Mouse (Mus musculus): ENCODE measurements at regions not wholly inside any gene's neighbourhood (a gene's known extent, or its start where the extent isn't known, plus 50 kb on each side); places are given as distances from the start of the nearest gene placed in this dataset.
"Not testable (repeated sequence)": the region's sequence is repeated elsewhere in the genome, so short reads cannot be mapped to it uniquely, and the experiment has no call there.

DNA sequence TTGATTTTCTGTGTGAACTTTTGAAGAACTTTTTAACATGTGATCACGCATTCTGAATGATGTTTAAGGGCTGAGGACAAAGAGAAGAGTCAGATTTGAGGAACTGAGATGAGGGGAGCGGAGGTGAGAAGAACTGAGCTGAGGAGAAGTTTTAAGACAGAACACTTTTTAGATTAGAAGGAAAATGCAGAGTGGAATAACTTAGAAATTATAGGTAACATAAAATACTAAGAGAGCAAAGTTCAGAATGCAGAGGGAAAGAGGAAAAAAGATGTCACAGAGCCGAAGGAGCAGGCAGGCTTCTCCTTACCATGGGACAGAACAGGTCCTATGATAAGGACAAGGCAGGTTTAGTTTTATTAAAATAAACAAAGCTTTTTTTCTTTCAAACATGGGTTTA, 73.7 kb upstream of the Cwc22 start:
- no peaks in the 10 kb centered on the region for H3K9me3 ChIP-seq
- no peaks in the 10 kb centered on the region for H3K4me1 ChIP-seq
- H3K4me3 ChIP-seq (replicated peaks) = no peak overlapping the region
- no peak overlapping the region for H3K4me2 ChIP-seq
- no peak overlapping the region for H3K9ac ChIP-seq
- H3K27ac ChIP-seq = no peak overlapping the region
- ATAC-seq (ENCODE audit: insufficient read depth, low FRiP score, low read depth) = no peak
- H3K36me3 ChIP-seq = no peaks in the 10 kb centered on the region
- WGBS = 87% methylated on average over 3 of the region's 3 CpGs
- H3K27me3 ChIP-seq (replicated peaks) = no peaks in the 10 kb centered on the region

DNA sequence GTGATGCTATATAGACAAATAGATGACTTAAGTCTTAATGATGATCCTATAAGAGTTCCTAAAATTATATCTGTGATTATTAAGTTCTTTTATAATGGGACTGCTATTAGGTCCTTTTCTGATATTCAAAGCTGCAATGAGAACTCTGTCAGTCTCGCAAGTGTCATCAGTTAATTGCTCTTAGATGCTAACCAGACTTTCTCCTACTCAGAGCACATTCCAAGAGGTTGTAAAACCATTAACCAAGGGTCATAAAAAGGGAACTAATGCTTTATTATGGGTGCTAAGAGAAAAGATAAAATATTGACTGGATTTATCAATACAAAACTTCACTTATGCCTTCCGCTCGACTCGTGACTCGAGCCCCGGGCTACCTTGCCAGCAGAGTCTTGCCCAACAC, 66.3 kb upstream of the Cwc22 start:
- H3K27ac ChIP-seq; H3K27me3 ChIP-seq (replicated peaks); H3K9ac ChIP-seq; ATAC-seq (ENCODE audit: insufficient read depth, low FRiP score, low read depth); H3K4me1 ChIP-seq; H3K4me2 ChIP-seq; H3K4me3 ChIP-seq (replicated peaks); H3K9me3 ChIP-seq; H3K36me3 ChIP-seq: not testable (repeated sequence)
- WGBS = 89% methylated on average over 6 of the region's 6 CpGs

DNA sequence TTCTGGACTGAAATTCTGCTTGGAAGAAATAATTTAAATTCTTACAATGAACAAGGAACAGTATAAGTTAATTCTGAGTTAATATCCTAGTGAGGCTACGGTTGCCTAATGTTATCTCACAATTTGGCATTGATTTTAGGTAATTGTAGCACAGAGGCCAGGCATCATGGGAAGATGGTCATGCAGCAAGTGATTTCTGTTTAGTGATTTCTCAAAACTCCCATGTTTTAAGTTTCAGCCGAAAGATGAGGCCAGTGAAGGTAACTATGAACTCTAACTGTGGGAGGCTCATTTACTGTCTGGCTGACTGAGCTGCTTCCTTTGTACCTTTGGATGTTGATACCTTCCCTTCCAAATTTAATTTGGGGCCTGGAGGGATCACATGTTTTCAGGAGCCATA, 65.6 kb upstream of the Cwc22 start:
- no peaks in the 10 kb centered on the region for H3K36me3 ChIP-seq
- no peaks in the 10 kb centered on the region for H3K27me3 ChIP-seq (replicated peaks)
- H3K9ac ChIP-seq = no peak overlapping the region
- no peak overlapping the region for H3K4me3 ChIP-seq (replicated peaks)
- no peaks in the 10 kb centered on the region for H3K4me1 ChIP-seq
- WGBS = 88% methylated on average over 2 of the region's 2 CpGs
- H3K27ac ChIP-seq = no peak overlapping the region
- ATAC-seq (ENCODE audit: insufficient read depth, low FRiP score, low read depth) = no peak
- no peaks in the 10 kb centered on the region for H3K9me3 ChIP-seq
- H3K4me2 ChIP-seq = no peak overlapping the region

DNA sequence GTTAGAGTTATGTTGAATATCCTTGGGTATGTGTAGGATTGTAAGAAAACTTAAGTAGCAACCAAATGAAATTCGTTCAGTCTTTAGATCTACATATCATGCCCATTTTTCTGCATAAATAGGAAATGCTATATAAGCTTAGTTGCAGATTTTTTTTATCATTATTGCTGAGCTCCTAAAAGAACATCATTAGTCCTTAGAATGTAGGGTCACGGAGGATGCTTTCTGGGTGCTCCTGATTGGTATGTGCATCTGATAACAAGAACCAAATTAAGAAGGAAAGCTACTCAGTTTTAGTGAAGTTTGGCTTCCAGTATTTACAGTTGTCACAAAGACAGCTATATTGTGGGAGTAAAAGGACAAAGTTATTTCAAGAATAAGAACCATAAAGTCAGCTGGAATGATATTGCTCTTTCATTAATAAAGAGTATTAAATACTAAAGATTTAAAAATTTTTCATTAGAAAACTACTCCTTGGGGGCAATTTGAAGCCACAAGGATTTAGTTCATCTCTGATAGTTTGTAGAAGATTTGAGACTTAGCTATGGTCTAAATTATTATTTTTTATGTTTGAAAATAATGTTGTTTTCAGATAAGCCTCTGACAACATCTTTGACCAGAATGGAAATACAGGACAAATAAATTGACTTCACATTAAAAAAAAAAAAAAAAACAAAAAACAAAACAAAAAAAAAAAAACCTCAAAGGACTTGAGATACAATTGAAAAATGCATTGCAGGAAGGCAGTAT, 65.1 kb upstream of the Cwc22 start:
- Histone ChIP-seq H3K36me3 (no peaks in the 10 kb centered on the region), H3K9me3 (no peaks in the 10 kb centered on the region), H3K27ac (no peak overlapping the region), H3K4me3 (replicated peaks) (no peak overlapping the region), H3K4me1 (no peaks in the 10 kb centered on the region), H3K4me2 (no peak overlapping the region), H3K9ac (no peak overlapping the region), H3K27me3 (replicated peaks) (no peaks in the 10 kb centered on the region)
- 83% methylated on average over 2 of the region's 2 CpGs for WGBS
- ATAC-seq (ENCODE audit: insufficient read depth, low FRiP score, low read depth) = no peak

DNA sequence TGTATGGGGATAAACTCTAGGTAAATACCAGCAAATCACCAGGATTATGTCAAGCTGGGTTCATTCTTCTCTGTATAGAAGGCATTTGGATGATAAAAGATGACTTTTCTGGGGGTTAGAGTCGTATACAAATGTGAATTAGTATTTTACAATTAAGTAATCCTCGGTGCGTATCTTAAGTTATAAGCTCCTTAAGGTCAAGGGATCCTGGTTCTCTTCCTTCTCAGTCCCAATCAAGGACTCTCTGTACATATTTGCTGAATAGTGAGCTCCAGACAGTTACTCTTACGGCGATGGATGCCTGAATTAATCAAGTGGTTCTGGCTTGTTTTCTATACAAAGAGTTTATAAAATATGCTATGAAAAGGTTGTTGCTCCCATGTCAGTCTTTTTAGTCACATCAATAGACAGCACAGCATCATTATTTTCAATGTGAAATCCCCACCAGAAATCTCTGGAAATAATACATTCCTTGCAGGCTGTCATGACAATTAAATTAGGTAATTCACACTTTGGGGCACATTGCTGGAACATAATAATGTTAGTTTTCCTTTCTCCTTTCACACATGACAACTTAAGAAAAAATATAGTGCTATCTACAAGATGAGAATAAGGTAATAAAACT, 64.0 kb upstream of the Cwc22 start:
- H3K9me3 ChIP-seq = no peaks in the 10 kb centered on the region
- no peaks in the 10 kb centered on the region for H3K4me1 ChIP-seq
- 77% methylated on average over 5 of the region's 5 CpGs for WGBS
- H3K27ac ChIP-seq = no peak overlapping the region
- no peak overlapping the region for H3K9ac ChIP-seq
- H3K4me3 ChIP-seq (replicated peaks) = no peak overlapping the region
- H3K4me2 ChIP-seq = no peak overlapping the region
- no peaks in the 10 kb centered on the region for H3K36me3 ChIP-seq
- ATAC-seq (ENCODE audit: insufficient read depth, low FRiP score, low read depth) = no peak
- no peaks in the 10 kb centered on the region for H3K27me3 ChIP-seq (replicated peaks)

DNA sequence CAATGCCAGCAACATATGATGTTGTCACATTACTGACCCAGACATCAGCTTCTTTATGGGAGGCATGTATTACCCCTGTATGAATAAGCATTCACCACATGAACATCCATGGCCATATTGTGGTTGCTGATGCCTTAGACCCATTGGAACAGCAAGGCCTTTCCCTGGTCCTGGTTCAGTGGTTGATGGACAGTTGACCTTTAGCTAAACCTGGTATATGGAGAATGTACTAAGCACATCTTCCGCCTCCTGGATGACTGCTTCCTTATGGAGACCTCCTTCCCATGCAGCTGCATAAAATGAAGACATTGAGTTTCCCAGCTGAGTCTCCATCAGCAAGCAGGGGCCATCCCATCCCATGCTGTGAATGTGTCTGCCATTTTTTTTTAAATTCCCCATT, 61.9 kb upstream of the Cwc22 start:
- Histone ChIP-seq H3K4me3 (replicated peaks) (no peak overlapping the region), H3K27me3 (replicated peaks) (no peaks in the 10 kb centered on the region), H3K4me1 (no peaks in the 10 kb centered on the region), H3K36me3 (no peaks in the 10 kb centered on the region), H3K9me3 (no peaks in the 10 kb centered on the region), H3K9ac (no peak overlapping the region), H3K4me2 (no peak overlapping the region), H3K27ac (no peak overlapping the region)
- ATAC-seq (ENCODE audit: insufficient read depth, low FRiP score, low read depth) = no peak
- WGBS = 88% methylated on average over 1 of the region's 1 CpGs

DNA sequence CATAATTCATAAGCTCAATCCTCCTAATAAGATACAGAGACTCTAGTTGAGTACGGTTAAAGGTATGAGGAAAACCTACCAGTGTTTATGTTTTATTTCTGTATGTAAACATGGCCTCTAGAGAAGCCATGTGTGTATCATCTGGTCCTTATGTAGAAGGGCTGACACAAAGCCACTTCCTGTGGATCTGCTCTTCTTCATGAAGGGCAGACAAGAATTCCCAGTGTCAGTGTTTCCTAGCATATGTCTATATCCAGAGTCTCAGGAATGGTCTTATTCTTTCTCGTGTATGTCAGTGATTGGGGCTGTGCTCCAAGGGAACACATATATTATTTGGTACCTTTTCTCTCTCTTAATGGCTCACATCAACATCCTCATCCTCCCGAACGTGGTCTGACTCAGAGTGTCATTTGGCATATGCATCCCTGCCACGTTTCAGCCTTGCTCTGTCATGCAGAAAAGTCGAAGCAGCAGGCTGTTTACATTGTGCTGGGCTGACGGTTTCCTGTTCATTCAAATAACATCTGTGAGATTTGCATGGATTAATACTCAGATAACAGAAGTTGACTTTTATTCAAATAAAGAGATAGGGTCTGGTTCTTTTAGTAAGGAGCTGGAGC, 59.3 kb upstream of the Cwc22 start:
- Histone ChIP-seq H3K4me1 (no peaks in the 10 kb centered on the region), H3K4me2 (no peak overlapping the region), H3K9me3 (no peaks in the 10 kb centered on the region), H3K9ac (no peak overlapping the region), H3K4me3 (replicated peaks) (no peak overlapping the region), H3K36me3 (no peaks in the 10 kb centered on the region), H3K27me3 (replicated peaks) (no peaks in the 10 kb centered on the region), H3K27ac (no peak overlapping the region)
- 26% methylated on average over 7 of the region's 7 CpGs for WGBS
- ATAC-seq (ENCODE audit: insufficient read depth, low FRiP score, low read depth) = peak; percentile 31; the same call in 1 of the 2 replicates

DNA sequence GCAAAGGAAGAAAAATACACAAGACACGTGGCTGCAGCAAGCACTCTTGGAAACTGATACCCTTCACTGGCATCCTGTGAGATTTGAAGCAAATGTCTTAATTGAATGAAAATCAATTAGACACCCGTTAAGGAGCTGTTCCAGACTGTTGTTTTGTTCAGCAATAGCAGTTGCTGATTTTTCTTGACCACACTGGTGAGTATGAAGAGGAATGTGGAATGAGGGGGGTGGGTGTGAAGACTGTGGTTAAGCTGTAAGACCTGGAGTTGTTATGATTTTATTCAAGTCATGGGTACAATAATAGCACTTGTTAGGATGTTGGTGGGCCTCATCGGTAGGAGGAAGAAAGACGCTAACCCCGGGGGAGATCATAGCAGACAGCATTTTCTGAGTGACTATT, 58.3 kb upstream of the Cwc22 start:
- Histone ChIP-seq H3K4me3 (replicated peaks) (no peak overlapping the region), H3K9ac (no peak overlapping the region), H3K27me3 (replicated peaks) (no peaks in the 10 kb centered on the region), H3K4me1 (no peaks in the 10 kb centered on the region), H3K36me3 (no peaks in the 10 kb centered on the region), H3K4me2 (no peak overlapping the region), H3K9me3 (no peaks in the 10 kb centered on the region), H3K27ac (no peak overlapping the region)
- no peak for ATAC-seq (ENCODE audit: insufficient read depth, low FRiP score, low read depth)
- 68% methylated on average over 5 of the region's 5 CpGs for WGBS

Measured in stomach, embryonic 15.5 days (tissue).